Mouse (Mus musculus): ENCODE measurements at regions not wholly inside any gene's neighbourhood (a gene's known extent, or its start where the extent isn't known, plus 50 kb on each side); places are given as distances from the start of the nearest gene placed in this dataset.

GRCm38 (mm10) chr13:30484527-30485185, 60.5 kb downstream of the Uqcrfs1 start:
- CTCF ChIA-PET = no interaction called here

GRCm38 (mm10) chr13:30479128-30479666, 66.0 kb downstream of the Uqcrfs1 start:
- CTCF ChIA-PET = interaction anchor here (0.6 kb wide), 1 partner anchor 606 kb away, joined by 9 read pairs; no protein-coding TSS in a partner anchor

GRCm38 (mm10) chr13:30478556-30478955, 66.6 kb downstream of the Uqcrfs1 start:
- CTCF ChIA-PET = no interaction called here

- CTCF ChIA-PET = no interaction called here
Observed at GRCm38 (mm10) chr13:30471300-30471699, 73.9 kb downstream of the Uqcrfs1 start.

GRCm38 (mm10) chr13:30467104-30467503, 78.1 kb downstream of the Uqcrfs1 start:
- CTCF ChIA-PET = no interaction called here

- CTCF ChIA-PET = no interaction called here
Observed at GRCm38 (mm10) chr13:30465439-30465838, 79.7 kb downstream of the Uqcrfs1 start.

- CTCF ChIA-PET = no interaction called here
Observed at GRCm38 (mm10) chr13:30455278-30455681, 89.9 kb downstream of the Uqcrfs1 start.

- CTCF ChIA-PET = no interaction called here
Observed at GRCm38 (mm10) chr13:30452126-30452525, 93.0 kb downstream of the Uqcrfs1 start.

GRCm38 (mm10) chr13:30448895-30449294, 96.3 kb downstream of the Uqcrfs1 start:
- CTCF ChIA-PET = no interaction called here

Data from spleen, embryonic (tissue).